Mouse (Mus musculus) natural killer cell, adult 2 months (primary cell): ENCODE results near the gene Rgp1.

Experiments
- DNase-seq, 2 experiments: peaks; one replicate each; pipeline ENCODE4 v3.0.0; 2022; ENCODE audit warnings: low spot score in 2 of 2

Gene Rgp1

GRCm38 (mm10) chr4:43634621-43635374, 56.3 kb downstream of the Rgp1 start:
- DNase-seq = no peak

GRCm38 (mm10) chr4:43636751-43637150, 58.2 kb downstream of the Rgp1 start:
- no peak for DNase-seq
